Comparison of ENCODE assay signal across 8 mouse cellular contexts in the genomic region with DNA sequence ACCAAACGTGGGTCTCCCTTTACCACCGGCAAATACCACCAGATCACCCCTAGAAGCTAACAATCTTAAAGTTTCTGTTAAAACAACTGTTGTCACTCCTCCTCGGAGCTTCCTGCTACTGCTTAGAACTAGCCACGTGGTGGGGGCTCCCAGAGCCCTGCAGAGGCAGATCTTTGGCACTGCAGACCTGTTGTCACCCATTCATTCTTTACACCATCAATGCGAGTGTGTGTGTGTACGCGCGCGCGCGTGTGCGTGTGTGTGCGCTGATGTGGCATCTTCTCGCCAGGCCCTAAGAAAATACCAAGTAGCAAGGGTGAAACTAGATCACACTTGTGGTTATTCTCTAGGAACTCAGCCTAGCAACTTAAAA. TPM values are rescaled to one million over a fixed set of nuclear protein-coding genes. Genes with fewer than 3 reads are reported as not detected.
DNase-seq lines count a peak whose midpoint lies in the region; ATAC-seq and TF ChIP-seq lines count a peak whose summit lies in the region.

No protein-coding gene starts in this region.

- no peaks in the 10 kb centered on the region for H3K9me3 ChIP-seq in kidney, embryonic 14.5 days (ENCODE audit: control insufficient read depth, low read length)
- H3K9me3 ChIP-seq in ES-Bruce4 (replicated peaks; ENCODE audit: control insufficient read depth, insufficient read depth, low read length, poor library complexity, severe bottlenecking), result no peaks in the 10 kb centered on the region
- no peaks in the 10 kb centered on the region for H3K9me3 ChIP-seq in heart, postnatal 0 days (replicated peaks; ENCODE audit: control insufficient read depth, low read length)
- H3K9me3 ChIP-seq in midbrain, postnatal 0 days (ENCODE audit: low read length), result no peaks in the 10 kb centered on the region

- no peak for TF ChIP-seq POLR2A in ES-Bruce4 (IDR thresholded peaks at IDR 0.05; ENCODE audit: insufficient read depth, low read length)
- TF ChIP-seq POLR2A in liver, adult 2 months (IDR thresholded peaks at IDR 0.05; ENCODE audit: extremely low read depth, insufficient read depth, low read length), result no peak

- no peak for DNase-seq in kidney, adult 8-10 months
- DNase-seq in embryo, embryonic 10 days (ENCODE audit: low spot score), result peak; percentile 65
- peak; percentile 47 for DNase-seq in heart, postnatal 0 days (ENCODE audit: low spot score)
- DNase-seq in liver, adult 2 months (ENCODE audit: extremely low read depth, low read depth, low spot score), result no peak
- DNase-seq in midbrain, postnatal 0 days (ENCODE audit: low spot score), result peak; percentile 77
- peak; percentile 50 to 53 for DNase-seq in thymus, postnatal 36 days

- peak; percentile 62 for ATAC-seq in kidney, embryonic 14.5 days (ENCODE audit: low FRiP score, low TSS enrichment)
- peak; percentile 60 for ATAC-seq in heart, postnatal 0 days (ENCODE audit: insufficient read depth, low read depth)
- ATAC-seq in midbrain, postnatal 0 days (ENCODE audit: low FRiP score), result peak; percentile 79

- WGBS in kidney, embryonic 14.5 days, result 2% methylated on average over 14 of the region's 14 CpGs
- 0% methylated on average over 14 of the region's 14 CpGs for WGBS in heart, postnatal 0 days
- under 1% methylated on average over 14 of the region's 14 CpGs for WGBS in liver, adult 2 months
- under 1% methylated on average over 14 of the region's 14 CpGs for whole genome bisulfite sequencing in midbrain, postnatal 0 days

- no peak for TF ChIP-seq EP300 in ES-Bruce4 (IDR thresholded peaks at IDR 0.05; ENCODE audit: insufficient read depth, low read depth, low read length)
- no peak for TF ChIP-seq EP300 in heart, postnatal 0 days (IDR thresholded peaks at IDR 0.05; ENCODE audit: low read depth)

- peak overlapping the region; percentile 98 for H3K9ac ChIP-seq in kidney, embryonic 14.5 days (ENCODE audit: low read depth, low read length)
- peak overlapping the region; percentile 99 for H3K9ac ChIP-seq in ES-Bruce4 (ENCODE audit: low read depth, poor library complexity, severe bottlenecking)
- peak overlapping the region; percentile 97 for H3K9ac ChIP-seq in heart, postnatal 0 days (replicated peaks; ENCODE audit: low read depth, low read length)
- peak overlapping the region; percentile 97 for H3K9ac ChIP-seq in liver, adult 2 months (ENCODE audit: low read depth, low read length)
- H3K9ac ChIP-seq in midbrain, postnatal 0 days (replicated peaks; ENCODE audit: low read length, poor library complexity, severe bottlenecking), result peak overlapping the region; percentile 96

- peak overlapping the region; percentile 85 for H3K4me3 ChIP-seq in kidney, embryonic 14.5 days (ENCODE audit: low read length)
- peak overlapping the region; percentile 93 for H3K4me3 ChIP-seq in ES-Bruce4 (ENCODE audit: low read depth, low read length)
- H3K4me3 ChIP-seq in heart, postnatal 0 days (ENCODE audit: low read depth, low read length), result peak overlapping the region; percentile 87
- peak overlapping the region; percentile 89 for H3K4me3 ChIP-seq in liver, adult 2 months (ENCODE audit: insufficient read depth, low read depth, low read length)
- H3K4me3 ChIP-seq in midbrain, postnatal 0 days (ENCODE audit: low read depth, low read length), result peak overlapping the region; percentile 75

- H3K4me1 ChIP-seq in kidney, embryonic 14.5 days (ENCODE audit: control insufficient read depth, insufficient read depth, low read length), result peaks cover 6% of the 10 kb centered on the region
- no peaks in the 10 kb centered on the region for H3K4me1 ChIP-seq in ES-Bruce4 (ENCODE audit: control insufficient read depth, insufficient read depth, low read length)
- H3K4me1 ChIP-seq in heart, postnatal 0 days (ENCODE audit: control insufficient read depth, insufficient read depth), result peaks cover 20% of the 10 kb centered on the region
- H3K4me1 ChIP-seq in liver, adult 2 months (ENCODE audit: control insufficient read depth, insufficient read depth, low read length), result peaks cover 13% of the 10 kb centered on the region
- peaks cover 7% of the 10 kb centered on the region for H3K4me1 ChIP-seq in midbrain, postnatal 0 days (ENCODE audit: insufficient read depth, low read length)

- peak overlapping the region; percentile 80; the same call in 1 of the 2 replicates for H3K27ac ChIP-seq in kidney, embryonic 14.5 days (ENCODE audit: low read depth, low read length)
- H3K27ac ChIP-seq in ES-Bruce4 (ENCODE audit: insufficient read depth, low read length), result no peak overlapping the region
- H3K27ac ChIP-seq in heart, postnatal 0 days (ENCODE audit: low read depth), result peak overlapping the region; percentile 95
- H3K27ac ChIP-seq in liver, adult 2 months (replicated peaks; ENCODE audit: insufficient read depth, low read depth, low read length), result peak overlapping the region; percentile 97
- H3K27ac ChIP-seq in midbrain, postnatal 0 days (ENCODE audit: low read depth, low read length), result peak overlapping the region; percentile 90

- peak overlapping the region; percentile 70 for H3K4me2 ChIP-seq in kidney, embryonic 14.5 days (replicated peaks; ENCODE audit: low read depth, low read length)
- H3K4me2 ChIP-seq in heart, postnatal 0 days (ENCODE audit: low read depth, low read length), result peak overlapping the region; percentile 86
- peak overlapping the region; percentile 94 for H3K4me2 ChIP-seq in midbrain, postnatal 0 days (ENCODE audit: low read depth, low read length, poor library complexity, severe bottlenecking)

- no peak for TF ChIP-seq CTCF in ES-Bruce4 (IDR thresholded peaks at IDR 0.05; ENCODE audit: low read depth, low read length)
- no peak for TF ChIP-seq CTCF in heart, postnatal 0 days (IDR thresholded peaks at IDR 0.05; ENCODE audit: low read depth)
- no peak for TF ChIP-seq CTCF in liver, adult 2 months (IDR thresholded peaks at IDR 0.05; ENCODE audit: low read depth, low read length)
- no peak for TF ChIP-seq CTCF in midbrain, postnatal 0 days (IDR thresholded peaks at IDR 0.05)

- peaks cover 16% of the 10 kb centered on the region for H3K79me2 ChIP-seq in liver, adult 2 months (ENCODE audit: control insufficient read depth, insufficient read depth, low read length)

- H3K36me3 ChIP-seq in kidney, embryonic 14.5 days (ENCODE audit: control insufficient read depth, insufficient read depth, low read length), result no peaks in the 10 kb centered on the region; the same call in 1 of the 2 replicates
- no peaks in the 10 kb centered on the region for H3K36me3 ChIP-seq in ES-Bruce4 (ENCODE audit: control insufficient read depth, insufficient read depth, low read length, poor library complexity, severe bottlenecking)
- peaks cover 5% of the 10 kb centered on the region; the same call in 1 of the 2 replicates for H3K36me3 ChIP-seq in heart, postnatal 0 days (replicated peaks; ENCODE audit: control insufficient read depth, insufficient read depth, low read length)
- peaks cover 2% of the 10 kb centered on the region; the same call in 1 of the 2 replicates for H3K36me3 ChIP-seq in liver, adult 2 months (ENCODE audit: control insufficient read depth, insufficient read depth, low read length)
- H3K36me3 ChIP-seq in midbrain, postnatal 0 days (ENCODE audit: insufficient read depth, low read length), result no peaks in the 10 kb centered on the region

- no peaks in the 10 kb centered on the region for H3K27me3 ChIP-seq in kidney, embryonic 14.5 days (ENCODE audit: control insufficient read depth, insufficient read depth, low read length)
- H3K27me3 ChIP-seq in ES-Bruce4 (ENCODE audit: control insufficient read depth, insufficient read depth, low read length, poor library complexity, severe bottlenecking), result no peaks in the 10 kb centered on the region
- H3K27me3 ChIP-seq in heart, postnatal 0 days (ENCODE audit: control insufficient read depth, insufficient read depth, low read length), result no peaks in the 10 kb centered on the region
- no peaks in the 10 kb centered on the region for H3K27me3 ChIP-seq in liver, adult 2 months (ENCODE audit: control insufficient read depth, insufficient read depth, low read length)
- H3K27me3 ChIP-seq in midbrain, postnatal 0 days (ENCODE audit: insufficient read depth, low read length), result no peaks in the 10 kb centered on the region

RNA-seq across cellular contexts. Expression of a gene that starts 3.9 kb away (rescaled TPM):
- 78.0 and 95.8 TPM in 2 replicates for polyA plus RNA-seq in kidney, embryonic 14.5 days (2014; fragmentation: Nextera tagmentation; extraction: Ambion mirVana)
- polyA plus RNA-seq in ES-Bruce4 (2011; ENCODE audit: insufficient read depth, insufficient read length, low read depth, missing spikeins), result 78.8 and 86.1 TPM in 2 replicates
- 27.2 and 72.9 TPM in 2 replicates for total RNA-seq in heart, postnatal 0 days (2014; rRNA removed; ENCODE audit: low replicate concordance)
- 88.9 and 92.8 TPM in 2 replicates for polyA plus RNA-seq in heart, postnatal 0 days (2015; fragmentation: Nextera tagmentation; extraction: Ambion mirVana)
- total RNA-seq in liver, adult 2 months (2014; rRNA removed), result 49.3 and 61.1 TPM in 2 replicates
- polyA plus RNA-seq in liver, adult 2 months (2012; rRNA removed), result 10.2 and 12.7 TPM in 2 replicates
- total RNA-seq in midbrain, postnatal 0 days (2014; rRNA removed), result 62.0 and 69.0 TPM in 2 replicates
- 108 and 110 TPM in 2 replicates for polyA plus RNA-seq in midbrain, postnatal 0 days (2015; fragmentation: Nextera tagmentation; extraction: Ambion mirVana)

Comparison
In these comparisons a context has a peak if more than half of its experiments do, and no peak if none do; other contexts are left out.
1. DNase-seq: peak in embryo, embryonic 10 days (single experiment), heart, postnatal 0 days (single experiment), midbrain, postnatal 0 days (single experiment) and thymus, postnatal 36 days (2 of 2); none in kidney, adult 8-10 months (0 of 2) and liver, adult 2 months (single experiment).
2. Peak in every context shown above with its lines, with median percentiles within 50 percentile points of each other: ATAC-seq, H3K4me2 ChIP-seq, H3K4me3 ChIP-seq and H3K9ac ChIP-seq.